Comparison of ENCODE assay signal across 20 mouse cellular contexts in the genomic region with DNA sequence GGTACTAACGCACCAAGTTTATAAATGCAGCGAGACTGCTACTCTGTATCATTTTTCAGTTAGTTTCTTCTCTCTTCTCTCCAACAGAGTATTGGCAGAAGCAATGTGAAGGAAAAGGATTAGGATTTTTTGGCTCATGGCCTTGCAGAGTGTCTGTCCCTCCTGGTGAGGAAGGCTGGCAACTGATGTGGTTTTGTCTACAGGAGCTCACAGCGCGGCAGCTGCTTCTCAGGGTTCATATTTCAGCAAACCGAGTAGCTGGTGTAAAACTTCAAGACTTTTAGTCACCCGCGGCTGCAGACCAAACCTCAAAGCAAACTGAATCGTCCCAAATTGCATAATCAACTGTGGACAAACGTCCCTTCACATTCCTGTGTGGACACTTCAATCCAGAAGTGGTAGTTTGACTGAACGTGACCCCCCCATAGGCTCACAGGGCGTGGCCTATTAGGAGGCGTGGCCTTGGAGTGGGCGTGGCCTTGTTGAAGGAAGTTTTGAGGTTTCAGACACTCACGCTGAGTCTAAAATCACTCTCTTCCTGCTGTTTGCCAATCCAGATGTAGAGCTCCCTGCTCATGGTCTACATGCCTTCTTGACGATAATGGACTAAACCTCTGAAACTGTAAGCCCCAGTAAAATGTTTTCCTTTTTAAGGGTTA.
DNase-seq lines count a peak whose midpoint lies in the region.
"Had no signal": no experiment of that assay in that cellular context is flagged by ENCODE, and none has a peak within 500 bp of the region (broad histone marks: within the 10 kb centered on the region; RNA-seq: fewer than 3 reads in every experiment).

No protein-coding gene starts in this region.

- WGBS in hindbrain, embryonic 10.5 days: 84% methylated on average over 15 of the region's 15 CpGs

- intact Hi-C loops in gastrocnemius, postnatal 36 days (cut with DNase I): no loop called here

- DNase-seq in gastrocnemius, postnatal 25 days: peak; percentile 16
- DNase-seq in gastrocnemius, postnatal 36 days: no peak
- peak; percentile 28 for DNase-seq in 3134 (ENCODE audit: extremely low read depth, insufficient read length, low spot score)
- DNase-seq in ZHBTc4 (ENCODE audit: low read depth, low spot score): peak; percentile 26
- peak; percentile 3 for DNase-seq in lung, postnatal 25 days (ENCODE audit: low spot score)
- no peak for DNase-seq in hindbrain, embryonic 10.5 days (ENCODE audit: low spot score)
- DNase-seq in adrenal gland, postnatal 25 days: no peak
- DNase-seq: cerebellum, adult 9-10 months; embryo, embryonic 11 days; liver, embryonic 13.5 days; right cerebral cortex, postnatal 4 days; thymus, adult 2 months had no signal

- H3K9me3 ChIP-seq in hindbrain, embryonic 10.5 days: peaks cover 7% of the 10 kb centered on the region; the same call in 1 of the 2 replicates
- H3K9me3 ChIP-seq: heart, embryonic 15.5 days; intestine, embryonic 15.5 days; liver, embryonic 13.5 days; neural tube, embryonic 15.5 days had no signal

- no peak overlapping the region for H3K4me3 ChIP-seq in hindbrain, embryonic 10.5 days
- H3K4me3 ChIP-seq: erythroblast, embryonic 14.5 days; heart, embryonic 15.5 days; intestine, embryonic 15.5 days; kidney, embryonic 15.5 days; liver, embryonic 13.5 days; midbrain, embryonic 12.5 days; neural tube, embryonic 15.5 days had no signal

- peaks cover 7% of the 10 kb centered on the region for H3K4me1 ChIP-seq in hindbrain, embryonic 10.5 days (replicated peaks)
- H3K4me1 ChIP-seq: heart, embryonic 15.5 days; intestine, embryonic 15.5 days; liver, embryonic 13.5 days; midbrain, embryonic 12.5 days; neural tube, embryonic 15.5 days had no signal

- H3K36me3 ChIP-seq in hindbrain, embryonic 10.5 days: no peaks in the 10 kb centered on the region
- H3K36me3 ChIP-seq: heart, embryonic 15.5 days; intestine, embryonic 15.5 days; kidney, embryonic 15.5 days; liver, embryonic 13.5 days; midbrain, embryonic 12.5 days; neural tube, embryonic 15.5 days had no signal

- H3K27ac ChIP-seq in hindbrain, embryonic 10.5 days: no peak overlapping the region
- H3K27ac ChIP-seq: heart, embryonic 15.5 days; hindbrain, embryonic 14.5 days; intestine, embryonic 15.5 days; kidney, embryonic 15.5 days; liver, embryonic 13.5 days; macrophage; midbrain, embryonic 12.5 days; neural tube, embryonic 15.5 days had no signal

- H3K27me3 ChIP-seq in hindbrain, embryonic 10.5 days (ENCODE audit: insufficient read depth, poor library complexity, severe bottlenecking): no peaks in the 10 kb centered on the region
- H3K27me3 ChIP-seq: heart, embryonic 15.5 days; intestine, embryonic 15.5 days; kidney, embryonic 15.5 days; liver, embryonic 13.5 days; midbrain, embryonic 12.5 days; neural tube, embryonic 15.5 days had no signal

Comparison
In these comparisons a context has a peak if more than half of its experiments do, and no peak if none do; other contexts are left out.
1. DNase-seq: peak in gastrocnemius, postnatal 25 days (single experiment), 3134 (single experiment), ZHBTc4 (single experiment) and lung, postnatal 25 days (single experiment); none in gastrocnemius, postnatal 36 days (0 of 2), hindbrain, embryonic 10.5 days (single experiment) and adrenal gland, postnatal 25 days (single experiment).